Mouse (Mus musculus): ENCODE data around the gene Tcf7l2. TPM values are rescaled to one million over a fixed set of nuclear protein-coding genes. Genes with fewer than 3 reads are reported as not detected.

Gene Tcf7l2
- polyA plus RNA-seq, 1 experiment from 2014 or later = 39.5 TPM

DNA sequence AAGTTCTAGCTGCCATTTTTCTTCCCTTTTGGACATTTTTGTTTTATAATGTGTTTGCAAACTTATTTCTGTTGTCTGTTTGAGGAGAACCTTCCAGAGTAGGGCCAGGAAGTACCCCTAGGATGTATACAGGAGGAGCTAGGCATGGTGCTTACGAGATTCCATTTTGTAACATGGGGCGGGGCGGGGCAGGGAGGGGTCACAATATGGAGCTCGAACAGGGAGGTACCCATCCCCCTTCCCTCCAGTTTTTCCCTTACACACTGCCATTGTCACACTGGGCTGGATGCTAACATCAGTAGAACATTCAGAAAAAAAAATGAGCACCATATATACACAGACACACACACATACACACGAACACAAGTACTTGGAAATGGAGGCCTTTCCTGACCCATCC is 187.1 kb downstream of the Tcf7l2 start:
- H3K27ac ChIP-seq = no peak overlapping the region
- H3K9me3 ChIP-seq = no peaks in the 10 kb centered on the region
- no peaks in the 10 kb centered on the region for H3K27me3 ChIP-seq (replicated peaks)
- H3K36me3 ChIP-seq = peaks cover 6% of the 10 kb centered on the region
- H3K4me3 ChIP-seq = no peak overlapping the region
- no peak overlapping the region for H3K4me2 ChIP-seq (replicated peaks)
- no peak overlapping the region for H3K9ac ChIP-seq
- no peak for ATAC-seq (ENCODE audit: low FRiP score, low read depth)
- peaks cover 9% of the 10 kb centered on the region for H3K4me1 ChIP-seq
- 88% methylated on average over 5 of the region's 5 CpGs for WGBS

DNA sequence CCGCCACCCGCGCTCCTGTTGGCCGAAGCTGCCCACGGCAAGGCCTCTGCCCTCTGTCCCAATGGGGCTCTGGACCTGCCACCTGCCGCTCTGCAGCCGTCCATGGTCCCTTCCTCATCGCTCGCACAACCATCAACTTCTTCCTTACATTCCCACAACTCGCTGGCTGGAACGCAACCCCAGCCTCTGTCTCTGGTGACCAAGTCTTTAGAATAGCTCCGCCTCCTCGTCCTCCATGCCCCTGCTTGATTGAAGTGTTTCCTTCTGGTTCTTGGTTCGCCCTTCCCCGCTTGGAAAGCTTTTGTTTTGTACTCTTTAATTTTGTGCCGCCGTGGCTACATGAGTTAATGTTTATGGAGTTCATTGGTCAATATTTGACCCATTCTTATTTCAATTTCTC is 190.0 kb downstream of the Tcf7l2 start:
- ATAC-seq (ENCODE audit: low FRiP score, low read depth) = no peak

DNA sequence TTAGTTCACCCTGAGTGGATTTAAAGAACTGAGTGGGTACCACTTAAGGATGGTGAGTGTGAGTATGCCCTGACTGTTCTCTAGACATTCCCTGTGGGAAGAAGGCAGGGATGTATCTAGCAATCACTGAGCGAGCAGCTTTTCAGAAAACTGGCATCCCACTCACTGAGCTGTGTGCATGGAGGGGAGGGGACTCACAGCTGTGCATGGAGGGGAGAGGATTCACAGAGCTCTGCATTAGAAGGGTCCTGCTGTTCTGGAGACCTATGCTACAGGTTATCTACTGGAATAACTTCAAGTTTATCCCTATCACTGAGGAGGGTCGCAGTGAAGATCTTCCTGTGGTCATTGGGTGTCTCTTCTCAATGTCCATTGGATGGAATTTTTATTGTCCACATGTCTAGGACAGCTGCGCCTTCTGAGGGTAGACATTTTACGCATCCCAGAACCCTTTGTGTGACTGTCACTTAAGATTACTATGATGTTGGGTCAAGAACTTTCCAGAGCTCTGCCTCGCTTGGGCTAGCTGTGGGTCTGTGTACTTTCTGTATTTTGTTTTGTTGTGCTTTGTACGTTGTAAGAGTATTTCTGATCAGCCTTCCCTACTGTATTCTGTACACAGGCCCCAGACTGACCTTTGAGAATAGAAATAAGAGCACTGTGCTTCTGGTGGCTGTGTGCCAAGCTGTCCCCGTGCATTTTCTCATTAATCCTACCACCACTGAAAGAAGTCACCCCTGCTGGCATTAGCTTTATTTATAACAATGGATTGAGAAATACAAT is 192.5 kb downstream of the Tcf7l2 start:
- Histone ChIP-seq H3K9me3 (no peaks in the 10 kb centered on the region), H3K27ac (no peak overlapping the region), H3K4me3 (no peak overlapping the region), H3K4me2 (replicated peaks) (no peak overlapping the region), H3K27me3 (replicated peaks) (no peaks in the 10 kb centered on the region), H3K4me1 (peaks cover 13% of the 10 kb centered on the region; the same call in 1 of the 2 replicates), H3K9ac (no peak overlapping the region), H3K36me3 (peaks cover 6% of the 10 kb centered on the region)
- ATAC-seq (ENCODE audit: low FRiP score, low read depth) = no peak
- WGBS = 62% methylated on average over 7 of the region's 7 CpGs

More for the DNA sequence above, 190.0 kb downstream of the Tcf7l2 start:
- H3K27ac ChIP-seq = no peak overlapping the region
- H3K27me3 ChIP-seq (replicated peaks) = no peaks in the 10 kb centered on the region
- no peaks in the 10 kb centered on the region for H3K9me3 ChIP-seq
- H3K36me3 ChIP-seq = peaks cover 6% of the 10 kb centered on the region
- H3K9ac ChIP-seq = no peak overlapping the region
- no peak overlapping the region for H3K4me3 ChIP-seq
- WGBS = 95% methylated on average over 17 of the region's 17 CpGs
- no peak overlapping the region for H3K4me2 ChIP-seq (replicated peaks)
- peaks cover 13% of the 10 kb centered on the region; the same call in 1 of the 2 replicates for H3K4me1 ChIP-seq

DNA sequence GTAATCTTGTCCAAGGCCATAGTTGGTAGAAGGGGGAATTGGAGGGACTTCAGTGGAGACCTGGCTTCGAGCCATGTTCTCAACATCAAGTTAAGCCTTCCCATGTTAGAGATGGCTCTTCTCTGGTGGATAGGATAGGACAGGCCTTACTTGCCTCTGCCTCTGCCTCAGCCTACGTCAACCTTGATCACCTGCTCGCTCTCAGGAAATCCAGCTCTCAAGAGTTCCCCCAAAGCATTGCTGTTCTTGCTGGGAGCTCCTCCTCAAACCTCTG is 193.0 kb downstream of the Tcf7l2 start:
- Histone ChIP-seq H3K9me3 (no peaks in the 10 kb centered on the region), H3K4me3 (no peak overlapping the region), H3K4me1 (peaks cover 13% of the 10 kb centered on the region; the same call in 1 of the 2 replicates), H3K4me2 (replicated peaks) (no peak overlapping the region), H3K27me3 (replicated peaks) (no peaks in the 10 kb centered on the region), H3K27ac (no peak overlapping the region), H3K9ac (no peak overlapping the region), H3K36me3 (peaks cover 6% of the 10 kb centered on the region)
- WGBS = 92% methylated on average over 3 of the region's 3 CpGs
- ATAC-seq (ENCODE audit: low FRiP score, low read depth) = no peak

DNA sequence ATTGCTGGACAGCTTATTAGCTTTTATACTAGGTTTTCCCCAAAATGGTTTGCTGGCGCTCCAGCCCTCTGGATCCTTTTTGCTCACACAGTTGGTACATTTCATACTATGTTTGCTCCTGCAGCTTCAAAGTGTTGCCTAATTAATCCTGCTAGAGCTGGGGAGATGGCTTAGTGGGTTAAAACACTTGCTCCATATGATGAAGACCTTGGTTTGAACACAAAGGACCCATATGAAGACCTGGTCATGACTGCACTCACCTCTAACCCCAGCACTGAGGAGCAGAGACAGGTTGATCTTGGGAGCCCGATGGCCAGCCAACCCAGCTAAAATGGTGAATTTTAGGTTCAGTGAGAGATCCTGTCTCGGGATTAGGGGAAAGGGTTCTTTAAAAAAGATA is 195.4 kb downstream of the Tcf7l2 start:
- ATAC-seq (ENCODE audit: low FRiP score, low read depth) = no peak
- no peak overlapping the region for H3K4me3 ChIP-seq
- WGBS = 93% methylated on average over 3 of the region's 3 CpGs

DNA sequence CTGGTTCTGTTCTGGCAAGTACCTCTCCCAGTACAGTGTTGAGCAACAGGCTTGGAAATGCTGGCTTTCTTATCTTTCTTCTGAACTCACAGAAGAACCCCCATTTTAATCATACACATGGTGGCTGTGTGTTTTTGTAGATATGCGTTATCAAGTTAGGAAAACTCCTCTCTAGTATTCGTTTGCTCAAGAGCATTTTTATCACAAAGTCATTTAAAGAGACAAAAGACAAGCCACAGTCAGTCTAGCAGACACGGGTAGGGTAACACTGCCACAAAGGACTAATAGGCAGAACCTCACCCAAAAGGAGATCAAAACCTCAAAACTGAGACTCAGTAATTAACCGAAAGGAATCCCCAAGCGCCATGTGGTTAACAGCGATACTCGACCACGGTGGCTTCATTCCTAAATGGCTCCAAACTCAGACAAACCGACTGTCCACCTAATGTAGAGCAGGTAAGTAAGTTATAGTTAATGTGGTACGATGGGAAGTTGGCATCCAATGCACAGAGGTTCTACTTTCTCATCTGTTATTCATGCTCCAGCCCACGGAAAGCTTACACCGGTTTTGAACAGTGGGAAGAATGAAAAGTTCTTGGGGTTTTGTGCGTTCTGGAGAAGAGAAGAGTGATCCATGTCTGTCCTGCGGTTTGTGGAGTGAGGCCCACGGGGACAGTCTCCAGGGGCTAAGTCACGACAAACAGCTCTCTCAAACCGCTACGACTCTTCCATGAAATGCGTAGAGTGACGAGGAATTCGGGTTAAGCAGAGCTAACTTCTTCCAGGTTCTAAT is 196.8 kb downstream of the Tcf7l2 start:
- Histone ChIP-seq H3K27me3 (replicated peaks) (no peaks in the 10 kb centered on the region), H3K36me3 (no peaks in the 10 kb centered on the region), H3K9me3 (no peaks in the 10 kb centered on the region), H3K9ac (no peak overlapping the region), H3K27ac (no peak overlapping the region), H3K4me3 (no peak overlapping the region), H3K4me2 (replicated peaks) (no peak overlapping the region; the same call in 1 of the 2 replicates), H3K4me1 (peaks cover 18% of the 10 kb centered on the region)
- 92% methylated on average over 21 of the region's 21 CpGs for WGBS
- ATAC-seq (ENCODE audit: low FRiP score, low read depth) = no peak

More for the DNA sequence above, 195.4 kb downstream of the Tcf7l2 start:
- Histone ChIP-seq H3K36me3 (no peaks in the 10 kb centered on the region), H3K9ac (no peak overlapping the region), H3K4me1 (peaks cover 18% of the 10 kb centered on the region), H3K27me3 (replicated peaks) (no peaks in the 10 kb centered on the region), H3K27ac (no peak overlapping the region), H3K9me3 (no peaks in the 10 kb centered on the region), H3K4me2 (replicated peaks) (no peak overlapping the region)

DNA sequence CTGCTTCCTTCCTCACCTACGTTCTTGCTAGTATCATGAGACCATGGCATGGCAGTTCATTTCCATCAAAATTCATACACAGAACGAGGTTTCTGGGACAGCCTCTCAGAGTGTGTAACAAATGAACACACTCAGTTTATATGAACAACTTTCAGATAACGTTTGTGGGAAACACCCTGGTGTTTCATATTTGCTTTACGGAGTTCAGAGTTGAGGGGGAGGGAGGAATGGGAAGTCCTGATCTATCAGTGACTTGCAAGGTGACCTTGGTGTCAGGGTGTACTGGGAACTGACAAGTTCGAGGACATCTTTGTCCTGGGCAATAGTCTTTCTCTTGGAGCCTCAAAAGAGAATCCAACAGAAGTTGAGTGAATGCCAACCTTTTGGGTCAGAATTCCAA is 197.5 kb downstream of the Tcf7l2 start:
- 85% methylated on average over 5 of the region's 5 CpGs for WGBS
- Histone ChIP-seq H3K27me3 (replicated peaks) (no peaks in the 10 kb centered on the region), H3K9ac (no peak overlapping the region), H3K4me2 (replicated peaks) (no peak overlapping the region), H3K9me3 (no peaks in the 10 kb centered on the region), H3K27ac (no peak overlapping the region), H3K36me3 (no peaks in the 10 kb centered on the region), H3K4me1 (peaks cover 15% of the 10 kb centered on the region), H3K4me3 (no peak overlapping the region)
- ATAC-seq (ENCODE audit: low FRiP score, low read depth) = no peak

DNA sequence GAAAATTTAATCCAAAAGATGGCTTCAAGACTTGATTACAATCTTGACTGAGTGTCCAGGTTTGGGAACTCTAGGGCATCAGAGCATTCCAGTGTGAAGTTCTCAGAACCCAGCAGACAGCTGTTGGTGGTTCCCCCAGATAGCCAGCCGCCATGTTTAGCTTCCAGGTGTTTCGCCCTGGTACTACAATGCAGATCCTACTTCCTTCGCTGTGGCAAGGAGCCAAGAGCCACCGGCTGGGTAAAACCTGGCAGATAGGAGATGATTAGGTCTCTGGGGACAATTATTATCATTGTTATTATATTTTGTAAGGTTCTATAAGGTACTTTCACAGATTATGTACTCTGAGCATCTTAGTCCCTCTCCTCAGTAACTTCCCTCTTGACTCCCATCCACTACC is 198.1 kb downstream of the Tcf7l2 start:
- 99% methylated on average over 4 of the region's 4 CpGs for WGBS
- no peaks in the 10 kb centered on the region for H3K9me3 ChIP-seq
- H3K4me3 ChIP-seq = no peak overlapping the region
- peaks cover 9% of the 10 kb centered on the region for H3K4me1 ChIP-seq
- no peak overlapping the region for H3K27ac ChIP-seq
- H3K27me3 ChIP-seq (replicated peaks) = no peaks in the 10 kb centered on the region
- ATAC-seq (ENCODE audit: low FRiP score, low read depth) = no peak
- no peak overlapping the region for H3K4me2 ChIP-seq (replicated peaks)
- H3K36me3 ChIP-seq = no peaks in the 10 kb centered on the region
- no peak overlapping the region for H3K9ac ChIP-seq

DNA sequence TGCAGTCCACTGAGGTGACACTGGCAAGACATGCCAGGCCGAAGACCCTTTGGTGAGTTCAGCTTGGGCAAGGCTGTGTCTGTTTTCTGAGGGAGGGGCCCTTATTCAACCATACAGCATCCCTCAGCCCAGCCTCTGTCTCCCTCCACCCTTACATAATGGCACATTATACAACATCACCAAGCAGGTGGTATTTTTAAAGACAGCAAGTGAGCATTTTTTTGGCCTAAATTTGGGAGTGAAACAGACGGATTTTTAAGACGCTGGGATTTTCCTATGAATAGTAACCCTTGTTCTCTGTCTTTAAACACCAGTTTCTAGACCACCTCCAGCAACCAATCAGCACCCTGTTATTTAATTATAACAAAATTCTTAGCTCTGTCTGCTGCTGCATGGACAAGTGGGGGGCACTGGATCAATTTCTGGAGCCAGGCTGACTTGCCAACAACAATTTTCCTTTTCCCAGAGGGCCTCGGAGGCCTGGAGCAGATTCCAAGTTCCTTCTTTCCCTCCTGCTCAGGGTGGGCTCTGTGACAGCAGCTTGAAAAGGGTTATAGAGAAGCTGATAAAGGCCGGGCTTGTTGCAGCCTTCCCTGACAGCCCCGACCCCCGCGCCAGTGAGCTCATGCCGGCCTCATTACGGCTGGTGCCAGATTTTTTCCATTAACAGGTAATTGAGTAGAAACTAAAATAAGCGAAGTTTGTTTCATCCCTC is 199.1 kb downstream of the Tcf7l2 start:
- no peak for ATAC-seq (ENCODE audit: low FRiP score, low read depth)
- H3K9ac ChIP-seq = no peak overlapping the region
- WGBS = 44% methylated on average over 11 of the region's 11 CpGs
- H3K27me3 ChIP-seq (replicated peaks) = no peaks in the 10 kb centered on the region
- no peak overlapping the region for H3K27ac ChIP-seq
- no peak overlapping the region for H3K4me3 ChIP-seq
- H3K9me3 ChIP-seq = no peaks in the 10 kb centered on the region
- H3K4me1 ChIP-seq = peaks cover 5% of the 10 kb centered on the region; the same call in 1 of the 2 replicates
- H3K4me2 ChIP-seq (replicated peaks) = no peak overlapping the region
- H3K36me3 ChIP-seq = no peaks in the 10 kb centered on the region

DNA sequence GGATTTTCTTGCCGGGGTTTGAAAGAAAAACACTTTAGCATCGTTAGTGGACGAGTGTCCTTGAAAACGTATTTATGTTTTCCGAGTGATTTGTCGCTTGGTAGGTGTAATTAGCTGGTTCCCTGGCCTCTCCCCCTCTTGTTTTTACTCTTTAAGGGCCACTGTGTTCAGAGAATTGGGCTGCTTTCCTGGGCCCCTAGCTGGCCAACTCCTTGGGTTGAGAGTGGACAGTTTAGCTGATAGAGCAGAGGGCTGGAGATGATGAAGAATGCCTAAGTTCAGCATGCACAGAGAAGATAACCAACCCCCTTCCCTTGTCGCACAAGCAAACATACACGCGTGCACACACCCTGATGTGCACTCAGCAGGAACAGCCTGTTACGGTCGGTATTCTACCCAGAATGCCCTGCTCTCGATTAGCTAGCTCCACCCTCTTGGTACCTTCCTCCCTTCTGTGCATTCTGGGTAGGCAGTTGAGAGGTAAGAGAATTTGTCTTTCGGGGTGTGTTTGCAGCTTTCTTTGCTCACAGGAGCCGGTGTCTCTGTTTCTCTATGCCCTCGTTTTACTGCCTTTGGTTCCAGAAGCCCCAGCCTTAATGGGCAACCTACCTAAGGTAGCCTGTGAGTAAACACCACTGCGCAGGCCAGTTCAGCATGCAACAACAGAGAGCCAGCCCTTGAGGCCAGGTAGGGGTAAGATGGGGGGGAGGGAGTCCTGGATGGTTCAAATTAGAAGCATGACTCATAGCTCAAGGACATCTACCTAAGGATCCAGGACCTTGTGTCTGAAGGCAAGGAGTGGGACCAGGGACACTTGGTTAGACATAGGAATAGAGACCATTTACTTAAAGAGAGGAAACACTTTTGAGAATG is 199.9 kb downstream of the Tcf7l2 start:
- Histone ChIP-seq H3K9me3 (no peaks in the 10 kb centered on the region), H3K36me3 (no peaks in the 10 kb centered on the region), H3K27ac (no peak overlapping the region), H3K4me3 (no peak overlapping the region), H3K4me1 (peaks cover 5% of the 10 kb centered on the region; the same call in 1 of the 2 replicates), H3K27me3 (replicated peaks) (no peaks in the 10 kb centered on the region), H3K4me2 (replicated peaks) (0 out of 2 replicates have a peak overlapping the region, but pooled peaks have one; percentile 12), H3K9ac (no peak overlapping the region)
- WGBS = 76% methylated on average over 16 of the region's 16 CpGs
- ATAC-seq (ENCODE audit: low FRiP score, low read depth) = no peak

DNA sequence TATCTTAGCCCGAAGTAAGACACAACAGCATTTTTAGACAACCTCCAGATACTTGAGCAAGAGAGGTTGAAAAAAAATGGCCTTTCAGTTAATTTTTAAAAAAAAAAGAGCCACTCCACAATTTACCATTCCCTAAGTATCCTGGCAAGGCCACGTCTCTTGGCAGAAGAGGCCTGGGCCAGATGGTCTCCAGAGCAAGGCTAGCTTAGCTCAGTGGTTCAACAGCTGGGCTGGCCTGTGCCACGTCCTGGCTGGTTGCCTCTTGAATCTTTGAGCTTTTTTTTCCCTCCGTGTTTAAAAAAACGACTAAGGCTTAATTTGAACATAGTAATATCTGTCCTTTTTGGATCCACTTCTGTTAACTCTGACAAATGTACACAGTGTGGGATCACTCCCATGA is 209.8 kb downstream of the Tcf7l2 start:
- Histone ChIP-seq H3K9ac (no peak overlapping the region), H3K4me2 (replicated peaks) (no peak overlapping the region), H3K9me3 (no peaks in the 10 kb centered on the region), H3K4me3 (no peak overlapping the region), H3K27me3 (replicated peaks) (no peaks in the 10 kb centered on the region), H3K36me3 (no peaks in the 10 kb centered on the region), H3K4me1 (peaks cover 15% of the 10 kb centered on the region), H3K27ac (no peak overlapping the region)
- 92% methylated on average over 5 of the region's 5 CpGs for WGBS
- no peak for ATAC-seq (ENCODE audit: low FRiP score, low read depth)
